Mouse (Mus musculus): ENCODE results near the gene Tapbp.

GRCm38 (mm10) chr17:33947430-33948089 is 31.9 kb downstream of the Tapbp start:
- TF ChIP-seq POLR2A (IDR thresholded peaks at IDR 0.05; ENCODE audit: extremely low read depth, insufficient read depth, low read length) (no peak), CTCF (IDR thresholded peaks at IDR 0.05; ENCODE audit: extremely low read depth, insufficient read depth, low read length) (no peak)

Data from cortical plate, adult 2 months (tissue).